Mouse (Mus musculus): Measurements from ENCODE around the gene Cacna1c. TPM values are rescaled to one million over a fixed set of nuclear protein-coding genes. Genes with fewer than 3 reads are reported as not detected.

Cacna1c gene
- polyA plus RNA-seq, 1 experiment from 2014 or later = 4.0 TPM

GRCm38 (mm10) chr6:118739961-118740599 is 456.1 kb downstream of the Cacna1c start:
- ATAC-seq (ENCODE audit: low FRiP score) (no peak), DNase-seq (ENCODE audit: low spot score) (no peak)
- Histone ChIP-seq H3K4me1 (replicated peaks; ENCODE audit: control insufficient read depth, insufficient read depth, low read length) (no peaks in the 10 kb centered on the region), H3K9me3 (ENCODE audit: control insufficient read depth, low read length) (no peaks in the 10 kb centered on the region), H3K27ac (ENCODE audit: low read depth, low read length) (no peak overlapping the region), H3K9ac (ENCODE audit: low read depth, low read length) (no peak overlapping the region), H3K4me2 (replicated peaks; ENCODE audit: low read depth, low read length) (no peak overlapping the region), H3K4me3 (ENCODE audit: low read depth, low read length) (no peak overlapping the region), H3K36me3 (ENCODE audit: control insufficient read depth, insufficient read depth, low read length) (no peaks in the 10 kb centered on the region), H3K27me3 (ENCODE audit: control insufficient read depth, insufficient read depth, low read length) (no peaks in the 10 kb centered on the region)
- 91% methylated on average over 9 of the region's 9 CpGs for WGBS

GRCm38 (mm10) chr6:118739344-118739743 is 456.9 kb downstream of the Cacna1c start:
- no peak overlapping the region for H3K9ac ChIP-seq (ENCODE audit: low read depth, low read length)
- WGBS = 66% methylated on average over 4 of the region's 4 CpGs

GRCm38 (mm10) chr6:118738656-118739055 is 457.6 kb downstream of the Cacna1c start:
- Histone ChIP-seq H3K9me3 (ENCODE audit: control insufficient read depth, low read length) (no peaks in the 10 kb centered on the region), H3K9ac (ENCODE audit: low read depth, low read length) (no peak overlapping the region), H3K27ac (ENCODE audit: low read depth, low read length) (no peak overlapping the region), H3K4me1 (replicated peaks; ENCODE audit: control insufficient read depth, insufficient read depth, low read length) (no peaks in the 10 kb centered on the region), H3K36me3 (ENCODE audit: control insufficient read depth, insufficient read depth, low read length) (no peaks in the 10 kb centered on the region), H3K4me3 (ENCODE audit: low read depth, low read length) (no peak overlapping the region), H3K27me3 (ENCODE audit: control insufficient read depth, insufficient read depth, low read length) (no peaks in the 10 kb centered on the region), H3K4me2 (replicated peaks; ENCODE audit: low read depth, low read length) (no peak overlapping the region)
- ATAC-seq (ENCODE audit: low FRiP score) (no peak), DNase-seq (ENCODE audit: low spot score) (no peak)
- WGBS = 74% methylated on average over 3 of the region's 3 CpGs

More at GRCm38 (mm10) chr6:118739344-118739743, 456.9 kb downstream of the Cacna1c start:
- ATAC-seq (ENCODE audit: low FRiP score) (no peak), DNase-seq (ENCODE audit: low spot score) (no peak)
- no peaks in the 10 kb centered on the region for H3K36me3 ChIP-seq (ENCODE audit: control insufficient read depth, insufficient read depth, low read length)
- H3K27me3 ChIP-seq (ENCODE audit: control insufficient read depth, insufficient read depth, low read length) = no peaks in the 10 kb centered on the region
- no peak overlapping the region for H3K4me3 ChIP-seq (ENCODE audit: low read depth, low read length)
- H3K9me3 ChIP-seq (ENCODE audit: control insufficient read depth, low read length) = no peaks in the 10 kb centered on the region
- no peaks in the 10 kb centered on the region for H3K4me1 ChIP-seq (replicated peaks; ENCODE audit: control insufficient read depth, insufficient read depth, low read length)
- no peak overlapping the region for H3K4me2 ChIP-seq (replicated peaks; ENCODE audit: low read depth, low read length)
- no peak overlapping the region for H3K27ac ChIP-seq (ENCODE audit: low read depth, low read length)

GRCm38 (mm10) chr6:118737078-118737477 is 459.1 kb downstream of the Cacna1c start:
- no peaks in the 10 kb centered on the region for H3K36me3 ChIP-seq (ENCODE audit: control insufficient read depth, insufficient read depth, low read length)
- WGBS = 81% methylated on average over 6 of the region's 6 CpGs
- H3K4me3 ChIP-seq (ENCODE audit: low read depth, low read length) = no peak overlapping the region
- ATAC-seq (ENCODE audit: low FRiP score) (no peak), DNase-seq (ENCODE audit: low spot score) (no peak)
- no peak overlapping the region for H3K27ac ChIP-seq (ENCODE audit: low read depth, low read length)
- no peaks in the 10 kb centered on the region for H3K9me3 ChIP-seq (ENCODE audit: control insufficient read depth, low read length)
- H3K27me3 ChIP-seq (ENCODE audit: control insufficient read depth, insufficient read depth, low read length) = no peaks in the 10 kb centered on the region
- no peak overlapping the region for H3K9ac ChIP-seq (ENCODE audit: low read depth, low read length)
- H3K4me1 ChIP-seq (replicated peaks; ENCODE audit: control insufficient read depth, insufficient read depth, low read length) = no peaks in the 10 kb centered on the region
- no peak overlapping the region for H3K4me2 ChIP-seq (replicated peaks; ENCODE audit: low read depth, low read length)

GRCm38 (mm10) chr6:118736491-118736890 is 459.7 kb downstream of the Cacna1c start:
- DNase-seq (ENCODE audit: low spot score) = no peak
- no peak overlapping the region for H3K4me3 ChIP-seq (ENCODE audit: low read depth, low read length)
- H3K36me3 ChIP-seq (ENCODE audit: control insufficient read depth, insufficient read depth, low read length) = no peaks in the 10 kb centered on the region
- no peak overlapping the region for H3K27ac ChIP-seq (ENCODE audit: low read depth, low read length)
- no peak overlapping the region for H3K9ac ChIP-seq (ENCODE audit: low read depth, low read length)
- WGBS = 88% methylated on average over 7 of the region's 7 CpGs
- no peak for ATAC-seq (ENCODE audit: low FRiP score)
- no peak overlapping the region for H3K4me2 ChIP-seq (replicated peaks; ENCODE audit: low read depth, low read length)
- no peaks in the 10 kb centered on the region for H3K27me3 ChIP-seq (ENCODE audit: control insufficient read depth, insufficient read depth, low read length)
- H3K4me1 ChIP-seq (replicated peaks; ENCODE audit: control insufficient read depth, insufficient read depth, low read length) = no peaks in the 10 kb centered on the region
- H3K9me3 ChIP-seq (ENCODE audit: control insufficient read depth, low read length) = no peaks in the 10 kb centered on the region

GRCm38 (mm10) chr6:118735145-118735544 is 461.1 kb downstream of the Cacna1c start:
- H3K27me3 ChIP-seq (ENCODE audit: control insufficient read depth, insufficient read depth, low read length) = no peaks in the 10 kb centered on the region
- H3K27ac ChIP-seq (ENCODE audit: low read depth, low read length) = no peak overlapping the region
- 90% methylated on average over 3 of the region's 3 CpGs for WGBS
- ATAC-seq (ENCODE audit: low FRiP score) = no peak
- no peaks in the 10 kb centered on the region for H3K4me1 ChIP-seq (replicated peaks; ENCODE audit: control insufficient read depth, insufficient read depth, low read length)
- H3K9me3 ChIP-seq (ENCODE audit: control insufficient read depth, low read length) = no peaks in the 10 kb centered on the region
- H3K9ac ChIP-seq (ENCODE audit: low read depth, low read length) = no peak overlapping the region
- DNase-seq (ENCODE audit: low spot score) = no peak
- no peak overlapping the region for H3K4me2 ChIP-seq (replicated peaks; ENCODE audit: low read depth, low read length)
- H3K36me3 ChIP-seq (ENCODE audit: control insufficient read depth, insufficient read depth, low read length) = no peaks in the 10 kb centered on the region
- H3K4me3 ChIP-seq (ENCODE audit: low read depth, low read length) = no peak overlapping the region

- no peak overlapping the region for H3K27ac ChIP-seq (ENCODE audit: low read depth, low read length)
- WGBS = 93% methylated on average over 3 of the region's 3 CpGs
- H3K4me1 ChIP-seq (replicated peaks; ENCODE audit: control insufficient read depth, insufficient read depth, low read length) = no peaks in the 10 kb centered on the region
These were observed 464.3 kb downstream of the Cacna1c start for GRCm38 (mm10) chr6:118731937-118732336.

GRCm38 (mm10) chr6:118724908-118725307 is 471.3 kb downstream of the Cacna1c start:
- no peak for ATAC-seq (ENCODE audit: low FRiP score)
- DNase-seq (ENCODE audit: low spot score) = no peak
- H3K27me3 ChIP-seq (ENCODE audit: control insufficient read depth, insufficient read depth, low read length) = no peaks in the 10 kb centered on the region
- no peak overlapping the region for H3K9ac ChIP-seq (ENCODE audit: low read depth, low read length)
- 62% methylated on average over 4 of the region's 4 CpGs for WGBS
- no peaks in the 10 kb centered on the region for H3K9me3 ChIP-seq (ENCODE audit: control insufficient read depth, low read length)
- H3K27ac ChIP-seq (ENCODE audit: low read depth, low read length) = no peak overlapping the region
- no peak overlapping the region for H3K4me2 ChIP-seq (replicated peaks; ENCODE audit: low read depth, low read length)
- no peak overlapping the region for H3K4me3 ChIP-seq (ENCODE audit: low read depth, low read length)
- no peaks in the 10 kb centered on the region for H3K36me3 ChIP-seq (ENCODE audit: control insufficient read depth, insufficient read depth, low read length)
- H3K4me1 ChIP-seq (replicated peaks; ENCODE audit: control insufficient read depth, insufficient read depth, low read length) = no peaks in the 10 kb centered on the region

More at GRCm38 (mm10) chr6:118731937-118732336, 464.3 kb downstream of the Cacna1c start:
- DNase-seq (ENCODE audit: low spot score) (no peak), ATAC-seq (ENCODE audit: low FRiP score) (no peak)
- H3K9ac ChIP-seq (ENCODE audit: low read depth, low read length) = no peak overlapping the region
- no peaks in the 10 kb centered on the region for H3K27me3 ChIP-seq (ENCODE audit: control insufficient read depth, insufficient read depth, low read length)
- H3K36me3 ChIP-seq (ENCODE audit: control insufficient read depth, insufficient read depth, low read length) = no peaks in the 10 kb centered on the region
- H3K4me3 ChIP-seq (ENCODE audit: low read depth, low read length) = no peak overlapping the region
- H3K4me2 ChIP-seq (replicated peaks; ENCODE audit: low read depth, low read length) = no peak overlapping the region
- no peaks in the 10 kb centered on the region for H3K9me3 ChIP-seq (ENCODE audit: control insufficient read depth, low read length)

GRCm38 (mm10) chr6:118724388-118724787 is 471.8 kb downstream of the Cacna1c start:
- no peaks in the 10 kb centered on the region for H3K36me3 ChIP-seq (ENCODE audit: control insufficient read depth, insufficient read depth, low read length)
- H3K27me3 ChIP-seq (ENCODE audit: control insufficient read depth, insufficient read depth, low read length) = no peaks in the 10 kb centered on the region
- H3K9ac ChIP-seq (ENCODE audit: low read depth, low read length) = no peak overlapping the region
- WGBS = 81% methylated on average over 6 of the region's 6 CpGs
- no peak overlapping the region for H3K4me2 ChIP-seq (replicated peaks; ENCODE audit: low read depth, low read length)
- H3K9me3 ChIP-seq (ENCODE audit: control insufficient read depth, low read length) = no peaks in the 10 kb centered on the region
- no peak for ATAC-seq (ENCODE audit: low FRiP score)
- no peak for DNase-seq (ENCODE audit: low spot score)
- H3K4me3 ChIP-seq (ENCODE audit: low read depth, low read length) = no peak overlapping the region
- H3K27ac ChIP-seq (ENCODE audit: low read depth, low read length) = no peak overlapping the region
- H3K4me1 ChIP-seq (replicated peaks; ENCODE audit: control insufficient read depth, insufficient read depth, low read length) = no peaks in the 10 kb centered on the region

Measured in hindbrain, embryonic 11.5 days (tissue).